Mouse (Mus musculus) hindbrain, embryonic 14.5 days (tissue): ENCODE results near the gene Olfr393. TPM values are rescaled to one million over a fixed set of nuclear protein-coding genes. Genes with fewer than 3 reads are reported as not detected.

Experiments
- ATAC-seq: fragments of 200-750 bp; cut with Nextera tagmentation; 2 replicates; pipeline ENCODE4 v1.8.0; 2017; ENCODE audit warnings: moderate number of reproducible peaks, mild to moderate bottlenecking, moderate TSS enrichment, moderate library complexity; ENCODE audit not compliant: low FRiP score
- DNase-seq: peaks from one replicate; pipeline ENCODE4 v3.0.0-alpha.2; 2015; ENCODE audit warnings: low spot score
- H3K27ac ChIP-seq: fragments of 300-500 bp; sonication (generic); 2 replicates; pipeline ENCODE4 v1.5.1; 2014; ENCODE audit warnings: mild to moderate bottlenecking, moderate library complexity
- H3K27me3 ChIP-seq: fragments of 300-500 bp; sonication (generic); 2 replicates; pipeline ENCODE4 v1.6.1; 2014; ENCODE audit warnings: mild to moderate bottlenecking, low read length, mixed read lengths; ENCODE audit not compliant: control insufficient read depth, insufficient read depth
- H3K36me3 ChIP-seq: fragments of 300-500 bp; sonication (generic); replicated peaks from 2 replicates; pipeline ENCODE4 v1.6.1; 2014; ENCODE audit not compliant: control insufficient read depth, insufficient read depth
- H3K4me1 ChIP-seq: fragments of 300-500 bp; sonication (generic); replicated peaks from 2 replicates; pipeline ENCODE4 v1.6.1; 2014; ENCODE audit warnings: antibody characterized with exemption, low read length, mixed read lengths; ENCODE audit not compliant: control insufficient read depth, insufficient read depth
- H3K4me2 ChIP-seq: fragments of 300-500 bp; sonication (generic); replicated peaks from 2 replicates; pipeline ENCODE4 v1.6.1; 2014; ENCODE audit warnings: mild to moderate bottlenecking, moderate library complexity
- H3K4me3 ChIP-seq: fragments of 300-500 bp; sonication (generic); replicated peaks from 2 replicates; pipeline ENCODE4 v1.5.1; 2014; ENCODE audit warnings: mild to moderate bottlenecking, low read length
- H3K9ac ChIP-seq: fragments of 300-500 bp; sonication (generic); 2 replicates; pipeline ENCODE4 v1.6.1; 2014
- H3K9me3 ChIP-seq: fragments of 300-500 bp; sonication (generic); 2 replicates; pipeline ENCODE4 v1.6.1; 2016; ENCODE audit warnings: low read length; ENCODE audit not compliant: control insufficient read depth
- WGBS: fragments of 180-500 bp; shearing (Covaris S2); extraction: QIAGEN DNeasy Blood & Tissue Kit; methylation state at CpG from one replicate; pipeline ENCODE4 v1.1.7; 2014; 5-methylcytosine and 5-hydroxymethylcytosine counted together
- polyA plus RNA-seq: library from polyadenylated mRNA; unstranded; fragments of >200 nt; fragmentation: Nextera tagmentation; extraction: Ambion mirVana; gene quantifications from 2 replicates; pipeline ENCODE4 v1.2.1, GENCODE M21; 2014

The Olfr393 gene
- not detected in 2 replicates for polyA plus RNA-seq

DNA sequence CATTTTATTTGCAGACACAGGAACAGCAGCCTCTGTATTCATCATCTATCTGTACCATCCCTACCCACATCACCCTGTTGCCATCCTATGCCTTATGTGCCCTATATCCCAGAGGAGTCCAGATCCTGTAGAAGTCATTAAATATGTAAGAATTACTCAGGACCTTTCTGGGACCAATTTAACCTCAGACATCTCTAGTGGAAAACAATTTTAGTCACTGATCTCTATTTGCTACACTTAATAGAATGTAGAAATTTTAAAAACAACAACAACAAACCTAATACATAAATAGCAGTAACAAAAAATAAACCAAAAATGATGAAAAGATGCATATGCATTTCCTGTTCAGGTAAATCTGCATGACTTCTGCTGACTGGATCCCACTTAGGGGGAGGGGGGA lies at the start of gene Olfr393:
Olfr393 (minus strand) TSS at position 101 of the 400 bp plus-strand sequence.
- Histone ChIP-seq H3K27me3 (no peaks in the 10 kb centered on the region), H3K4me3 (no peak within 1 kb of the TSS), H3K9me3 (peaks cover 5% of the 10 kb centered on the region; the same call in 1 of the 2 replicates), H3K27ac (no peak within 1 kb of the TSS), H3K36me3 (no peaks in the 10 kb centered on the region), H3K4me1 (no peaks in the 10 kb centered on the region), H3K4me2 (no peak within 1 kb of the TSS), H3K9ac (no peak within 1 kb of the TSS)
- DNase-seq (no peak), ATAC-seq (no peak)

DNA sequence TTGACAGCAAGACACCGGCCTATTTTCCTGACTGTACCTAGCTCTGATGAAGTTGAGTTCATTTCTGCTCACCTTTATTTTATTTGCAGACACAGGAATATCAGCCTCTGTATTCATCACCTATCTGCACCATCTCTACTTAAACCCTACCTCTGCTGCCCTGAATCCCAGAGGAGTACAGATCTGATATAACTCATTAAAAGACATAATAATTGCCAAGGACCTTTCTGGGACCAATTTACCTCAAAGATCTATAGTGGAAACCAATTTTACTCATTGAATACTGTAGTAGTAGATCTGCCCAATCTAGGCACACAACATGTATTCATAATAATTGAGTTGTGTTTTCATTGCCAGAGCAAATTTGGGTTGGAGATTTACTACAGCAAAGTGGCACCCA lies 39.4 kb upstream of the Olfr393 start, which contains the start of gene Olfr394:
Olfr394 (minus strand) TSS at position 101 of the 400 bp plus-strand sequence.
- Histone ChIP-seq H3K27ac (no peak within 1 kb of the TSS), H3K9me3 (peaks cover 14% of the 10 kb centered on the region), H3K36me3 (no peaks in the 10 kb centered on the region), H3K27me3 (no peaks in the 10 kb centered on the region), H3K4me1 (no peaks in the 10 kb centered on the region), H3K4me3 (no peak within 1 kb of the TSS), H3K9ac (no peak within 1 kb of the TSS), H3K4me2 (no peak within 1 kb of the TSS)
- DNase-seq (no peak), ATAC-seq (no peak)
- 94% methylated on average over 1 of the region's 1 CpGs for WGBS

DNA sequence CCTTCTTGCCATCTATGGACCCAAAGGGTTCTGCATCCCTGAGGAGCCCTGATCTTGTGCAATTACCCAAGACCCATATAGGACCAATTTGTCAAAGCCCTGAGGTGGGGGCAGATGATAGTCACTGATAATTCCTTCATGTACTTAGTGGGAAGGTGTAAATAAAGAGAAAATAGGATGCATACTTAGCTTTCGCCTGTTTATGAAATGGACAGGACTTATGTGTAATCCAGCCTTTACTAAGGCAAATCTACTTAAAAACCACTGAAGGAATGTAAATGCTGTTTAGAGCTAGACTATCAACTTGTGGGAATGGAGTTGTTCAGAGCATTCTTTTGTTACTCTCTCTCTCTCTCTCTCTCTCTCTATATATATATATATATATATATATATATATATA lies 34.3 kb downstream of the Olfr393 start, which contains the start of gene Olfr392:
Olfr392 (minus strand) TSS at position 101 of the 400 bp plus-strand sequence.
- ATAC-seq, result no peak
- Histone ChIP-seq H3K4me3 (no peak within 1 kb of the TSS), H3K4me2 (no peak within 1 kb of the TSS), H3K36me3 (no peaks in the 10 kb centered on the region), H3K9me3 (peaks cover 10% of the 10 kb centered on the region), H3K27ac (no peak within 1 kb of the TSS), H3K9ac (no peak within 1 kb of the TSS), H3K4me1 (no peaks in the 10 kb centered on the region), H3K27me3 (no peaks in the 10 kb centered on the region)
- 96% methylated on average over 1 of the region's 1 CpGs for WGBS
- no peak for DNase-seq

DNA sequence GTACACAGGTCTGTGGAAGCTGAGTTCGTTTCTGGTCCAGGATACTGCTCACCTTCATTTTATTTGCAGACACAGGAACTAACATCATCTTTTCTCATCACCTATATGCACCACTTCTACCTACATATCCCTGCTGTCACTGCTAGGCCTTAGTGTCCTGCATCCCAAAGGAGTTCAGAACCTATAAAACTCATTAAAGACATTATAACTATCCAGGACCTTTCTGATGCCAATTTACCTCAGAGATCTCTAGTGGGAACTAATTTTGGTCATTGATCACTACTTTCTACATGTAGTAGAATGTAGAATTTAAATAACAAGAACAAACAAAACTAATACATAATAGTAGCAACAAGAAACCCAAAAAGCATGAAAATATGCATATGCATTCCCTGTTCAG lies 48.3 kb downstream of the Olfr393 start, which contains the start of gene Olfr391-ps:
Olfr391-ps (minus strand) TSS at position 101 of the 400 bp plus-strand sequence.
- no peak for ATAC-seq
- 44% methylated on average over 1 of the region's 1 CpGs for WGBS
- H3K4me2 ChIP-seq, result no peak within 1 kb of the TSS
- H3K9me3 ChIP-seq, result peaks cover 18% of the 10 kb centered on the region; the same call in 1 of the 2 replicates
- H3K27me3 ChIP-seq, result no peaks in the 10 kb centered on the region
- no peak for DNase-seq
- H3K4me1 ChIP-seq, result no peaks in the 10 kb centered on the region
- H3K27ac ChIP-seq, result no peak within 1 kb of the TSS
- no peak within 1 kb of the TSS for H3K9ac ChIP-seq
- no peak within 1 kb of the TSS for H3K4me3 ChIP-seq
- H3K36me3 ChIP-seq, result no peaks in the 10 kb centered on the region

Other genes with a start within 250 kb of the Olfr393 start
- gene Zfp735, start 162.7 kb downstream of the Olfr393 start, polyA plus RNA-seq, result not detected in 2 replicates
- gene Olfr389, start 70.7 kb downstream of the Olfr393 start, polyA plus RNA-seq, result not detected in 2 replicates
- not detected in 2 replicates for gene Olfr390, start 68.5 kb downstream of the Olfr393 start, polyA plus RNA-seq
- not detected in 2 replicates for gene Olfr391-ps, start 48.4 kb downstream of the Olfr393 start, polyA plus RNA-seq
- gene Olfr392, start 34.4 kb downstream of the Olfr393 start, polyA plus RNA-seq, result not detected in 2 replicates
- gene Olfr394, start 39.3 kb upstream of the Olfr393 start, polyA plus RNA-seq, result not detected in 2 replicates
- not detected in 2 replicates for gene Olfr395, start 57.8 kb upstream of the Olfr393 start, polyA plus RNA-seq
- gene Olfr23, start 85.2 kb upstream of the Olfr393 start, polyA plus RNA-seq, result not detected in 2 replicates
- not detected in 2 replicates for gene Olfr397, start 109.4 kb upstream of the Olfr393 start, polyA plus RNA-seq
- gene Olfr398, start 139.0 kb upstream of the Olfr393 start, polyA plus RNA-seq, result not detected in 2 replicates
- gene Olfr139, start 205.1 kb upstream of the Olfr393 start, polyA plus RNA-seq, result not detected in 2 replicates
- not detected in 2 replicates for gene Olfr399, start 205.2 kb upstream of the Olfr393 start, polyA plus RNA-seq
- not detected in 2 replicates for gene Zfp616, start 218.5 kb upstream of the Olfr393 start, polyA plus RNA-seq